Mouse (Mus musculus): ENCODE measurements at regions not wholly inside any gene's neighbourhood (a gene's known extent, or its start where the extent isn't known, plus 50 kb on each side); places are given as distances from the start of the nearest gene placed in this dataset.
"Not testable (repeated sequence)": the region's sequence is repeated elsewhere in the genome, so short reads cannot be mapped to it uniquely, and the experiment has no call there.

GRCm38 (mm10) chr12:48387724-48388123 is 994.7 kb upstream of the Foxg1 start:
- DNase-seq: no peak

GRCm38 (mm10) chr12:48388192-48388812 is 994.2 kb upstream of the Foxg1 start:
- no peak for DNase-seq

GRCm38 (mm10) chr12:48391008-48391407 is 991.5 kb upstream of the Foxg1 start:
- no peak for DNase-seq

DNA sequence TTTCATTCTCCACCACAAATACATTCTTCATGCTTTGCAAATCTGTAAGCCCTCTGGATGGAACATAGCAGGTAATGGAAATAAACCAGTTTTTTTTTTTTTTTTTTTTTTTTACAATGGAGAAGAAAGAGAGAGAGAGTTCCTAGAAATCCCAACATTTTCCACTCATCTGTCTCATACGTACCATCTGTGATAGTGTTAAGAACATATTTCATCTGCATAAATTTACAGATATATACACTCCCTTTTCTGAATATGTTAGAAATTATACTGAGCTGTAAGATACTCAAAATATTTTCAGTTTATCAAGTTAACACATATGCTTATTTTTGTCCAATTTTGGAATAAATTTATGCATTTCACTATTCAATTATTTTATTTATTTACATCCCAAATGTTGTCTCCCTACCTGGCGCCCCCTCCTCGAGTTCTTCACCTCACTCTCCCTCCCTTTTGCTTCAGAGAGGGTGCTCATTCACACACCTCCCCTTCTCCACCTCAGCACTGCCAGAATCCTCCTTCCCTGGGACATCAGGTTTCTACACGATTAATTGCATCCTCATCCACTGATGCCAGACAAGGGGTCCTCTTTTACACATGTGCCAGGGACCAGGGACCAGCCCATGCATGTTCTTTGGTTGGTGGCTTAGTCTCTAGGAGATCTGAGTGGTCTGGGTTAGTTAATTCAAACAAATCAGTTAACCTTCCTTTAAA is 943.0 kb upstream of the Foxg1 start:
- DNase-seq: no peak

DNA sequence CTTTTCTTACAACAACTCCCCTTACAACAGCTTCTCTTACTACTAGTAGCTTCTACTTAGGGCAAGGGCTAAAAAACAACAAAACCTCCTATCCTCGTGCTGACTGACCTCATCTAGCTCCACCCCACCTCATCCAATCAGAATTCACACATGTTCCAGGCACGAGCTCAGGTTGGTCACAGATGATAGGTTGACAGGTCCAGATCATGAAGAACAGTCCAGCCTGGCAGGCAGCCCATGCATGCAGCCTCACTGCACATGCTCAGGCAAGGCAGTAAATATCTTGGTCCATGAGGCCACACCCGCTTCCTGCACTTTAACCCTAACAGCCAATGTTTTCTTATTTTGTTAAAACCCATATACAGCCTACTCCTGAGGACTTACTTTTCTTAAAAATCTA is 933.7 kb upstream of the Foxg1 start:
- not testable (repeated sequence) for DNase-seq

DNA sequence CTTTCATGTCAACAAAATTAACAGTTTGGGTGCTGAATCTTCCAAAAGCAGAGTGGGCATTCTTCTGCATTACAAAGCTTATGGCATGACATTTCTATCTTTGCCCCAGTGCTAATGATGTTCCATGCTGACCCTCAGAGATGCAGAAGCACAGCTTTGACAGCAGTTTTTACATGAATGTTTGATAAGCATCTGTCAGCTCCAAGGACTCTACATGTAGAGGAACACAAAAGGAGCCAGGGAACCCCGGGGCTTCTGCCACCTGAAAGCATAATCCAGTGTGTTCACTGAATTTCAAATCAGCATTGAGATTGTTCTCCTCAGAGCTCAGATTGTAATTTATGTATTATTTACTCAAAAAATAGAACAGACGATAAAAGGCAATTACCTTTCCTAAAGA is 920.1 kb upstream of the Foxg1 start:
- no peak for DNase-seq

DNA sequence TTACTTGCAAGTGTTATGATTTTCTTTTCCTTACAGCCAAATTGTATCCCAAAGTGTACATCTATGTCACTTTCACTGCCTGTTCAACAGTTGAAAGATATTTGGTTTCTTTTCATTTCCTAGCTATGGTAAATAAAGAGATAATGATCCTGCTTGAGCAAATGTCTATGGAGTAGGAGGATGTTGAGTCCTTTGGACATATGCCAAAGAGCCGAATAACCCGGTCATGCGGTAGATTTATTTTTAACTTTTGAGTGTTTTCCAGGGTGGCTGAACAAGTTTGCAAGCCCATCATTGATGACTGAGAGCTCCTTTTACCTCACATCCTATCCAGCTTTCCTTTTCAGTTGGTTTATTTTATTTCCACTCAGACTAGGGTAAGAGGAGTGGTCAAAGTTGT is 881.7 kb upstream of the Foxg1 start:
- no peak for DNase-seq

GRCm38 (mm10) chr12:48511594-48511993 is 870.9 kb upstream of the Foxg1 start:
- DNase-seq: no peak

GRCm38 (mm10) chr12:48512259-48512658 is 870.2 kb upstream of the Foxg1 start:
- no peak for DNase-seq

DNA sequence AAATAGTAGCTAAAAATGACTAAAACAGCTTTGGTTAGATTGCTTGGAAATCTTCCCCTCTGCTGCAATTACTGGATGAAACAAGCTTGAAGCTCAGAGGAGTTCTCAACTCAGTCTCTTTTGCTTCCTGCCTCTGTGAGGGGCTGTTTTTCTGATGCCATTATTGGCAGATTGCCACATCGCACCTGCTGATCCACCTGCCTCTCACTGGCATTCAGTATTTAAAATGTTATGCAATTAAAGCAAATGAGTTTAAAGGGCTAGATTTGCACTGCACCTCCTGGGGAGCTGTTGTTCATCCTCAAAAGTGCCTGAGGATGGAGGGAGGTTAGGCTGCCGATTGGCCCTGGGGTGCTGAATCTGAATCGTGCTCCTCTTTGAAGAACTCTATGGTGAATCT is 860.5 kb upstream of the Foxg1 start:
- no peak for DNase-seq

- peak; percentile 20 for DNase-seq
Measured at GRCm38 (mm10) chr12:48559690-48560089, 822.8 kb upstream of the Foxg1 start.

GRCm38 (mm10) chr12:48604401-48605197 is 777.9 kb upstream of the Foxg1 start:
- no peak for DNase-seq

- DNase-seq: no peak
Measured at GRCm38 (mm10) chr12:48605423-48605822, 777.0 kb upstream of the Foxg1 start.

DNA sequence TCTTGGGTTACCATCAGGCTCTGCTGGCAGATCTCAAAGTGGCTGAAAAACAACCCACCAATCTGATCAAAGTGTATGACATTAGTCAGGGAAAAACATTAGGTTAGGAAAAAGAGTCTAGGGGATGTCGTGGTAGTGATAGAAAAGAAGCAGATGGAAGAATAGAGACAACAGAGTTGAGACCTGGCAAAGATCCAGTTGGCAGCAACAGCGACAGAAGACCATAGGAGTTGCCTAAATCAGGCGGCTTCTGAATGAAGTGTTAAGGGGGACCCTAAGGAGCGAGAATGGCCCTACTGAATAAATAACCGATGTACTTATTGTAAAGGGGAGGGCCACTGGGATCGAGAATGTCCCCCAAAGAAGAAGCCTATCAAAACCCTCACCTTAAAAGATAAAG is 773.1 kb upstream of the Foxg1 start:
- DNase-seq: no peak

GRCm38 (mm10) chr12:48612066-48612465 is 770.4 kb upstream of the Foxg1 start:
- DNase-seq: no peak

DNA sequence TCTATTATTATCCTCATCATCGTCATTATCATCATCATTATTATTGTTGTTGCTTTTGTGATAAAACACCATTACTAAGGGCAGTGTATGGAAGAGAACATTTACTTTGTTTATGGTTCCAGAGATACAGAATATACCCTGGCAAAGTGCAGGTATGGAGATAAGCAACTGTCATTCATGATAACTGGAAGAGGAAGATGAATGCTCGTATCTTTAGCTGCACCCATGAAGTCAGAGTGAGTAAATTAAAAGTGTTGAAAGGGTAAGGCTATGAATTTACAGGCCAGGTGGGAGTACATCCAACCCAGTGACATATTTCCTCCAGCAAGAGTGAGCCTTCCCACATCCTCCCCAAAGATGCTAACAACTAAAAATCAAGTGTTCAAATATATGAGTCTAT is 766.1 kb upstream of the Foxg1 start:
- no peak for DNase-seq

DNA sequence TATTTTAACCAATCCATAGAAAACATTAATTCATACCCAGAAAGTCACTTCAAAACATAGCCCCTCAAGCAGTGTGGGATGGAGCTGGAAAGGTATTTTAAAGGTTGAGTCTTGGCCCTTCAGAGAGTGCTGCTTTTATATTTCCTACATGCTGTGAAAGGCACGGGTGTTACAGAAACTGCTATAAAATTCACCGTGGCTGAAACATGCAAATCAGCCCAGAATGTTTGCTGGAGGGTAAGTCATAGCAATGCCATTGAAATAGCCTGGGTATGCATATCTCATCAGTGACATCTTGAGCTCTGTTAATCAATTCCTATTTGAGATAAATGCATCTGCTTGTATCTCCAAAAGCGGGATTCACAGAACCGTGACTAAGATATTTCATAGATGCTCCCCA is 748.9 kb upstream of the Foxg1 start:
- DNase-seq: no peak

DNA sequence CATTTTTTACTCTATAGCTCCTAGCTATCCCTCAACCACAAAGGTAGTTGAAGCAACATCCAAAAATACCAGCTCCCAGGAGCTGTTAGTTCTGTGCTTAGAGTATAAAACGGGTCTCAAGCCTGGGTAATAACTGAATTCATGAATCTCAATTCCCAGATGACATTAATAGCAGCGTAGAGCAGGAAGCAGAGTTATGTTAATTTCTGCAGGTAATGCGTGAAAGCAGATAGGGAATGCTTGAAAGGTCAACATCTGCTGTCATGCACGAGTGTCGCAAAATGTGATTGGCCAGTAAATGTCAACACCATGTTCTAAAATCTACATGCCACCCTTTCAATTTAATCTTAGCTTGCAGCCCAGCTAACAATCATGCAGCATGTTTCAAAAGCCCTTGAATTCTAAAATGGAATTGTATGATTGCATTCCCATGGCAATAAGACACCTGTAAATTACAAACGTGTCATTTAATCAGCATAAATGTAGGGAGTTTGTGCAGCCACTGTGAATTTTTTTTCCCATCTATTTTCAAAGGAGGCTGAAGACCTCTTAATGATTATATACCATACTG is 747.7 kb upstream of the Foxg1 start:
- DNase-seq: no peak

- no peak for DNase-seq
Measured at GRCm38 (mm10) chr12:48641974-48642373, 740.5 kb upstream of the Foxg1 start.

DNA sequence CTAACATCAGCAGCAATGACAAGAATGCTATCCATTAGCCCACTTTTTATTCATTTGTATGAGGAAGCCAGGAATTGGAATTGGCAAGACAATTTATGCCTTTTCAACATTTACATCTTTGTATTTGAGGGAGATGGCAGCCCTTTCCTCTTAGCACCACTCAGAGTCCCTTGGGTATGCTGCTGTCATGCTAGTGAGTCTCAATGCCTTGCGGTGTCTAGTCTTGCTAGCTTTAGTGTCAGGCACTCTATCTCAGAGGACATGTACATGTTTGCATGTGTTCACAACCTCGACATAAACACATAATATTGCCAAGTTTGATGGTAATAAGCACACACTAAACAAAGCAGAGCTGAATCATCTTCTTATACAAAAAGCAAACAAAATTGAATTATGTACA is 737.3 kb upstream of the Foxg1 start:
- no peak for DNase-seq

GRCm38 (mm10) chr12:48645910-48646309 is 736.5 kb upstream of the Foxg1 start:
- no peak for DNase-seq

DNA sequence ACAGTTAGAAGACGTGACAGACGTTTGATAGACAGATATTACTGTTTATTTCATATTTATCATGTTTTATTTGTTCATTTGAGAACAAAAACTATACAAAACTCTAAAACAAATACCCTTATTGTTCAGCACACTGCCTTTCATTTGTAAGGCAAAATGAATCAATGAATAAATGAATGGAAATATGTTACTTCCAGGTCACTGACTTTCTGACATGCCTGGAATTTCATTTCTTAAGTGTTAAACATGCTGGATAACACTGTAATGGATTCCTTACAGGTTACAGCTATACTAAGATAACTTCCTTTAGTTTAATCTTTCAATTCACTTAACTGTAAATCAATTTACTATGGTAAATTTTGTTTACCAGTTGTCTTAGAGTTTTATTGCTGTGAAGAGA is 707.3 kb upstream of the Foxg1 start:
- DNase-seq: no peak

DNA sequence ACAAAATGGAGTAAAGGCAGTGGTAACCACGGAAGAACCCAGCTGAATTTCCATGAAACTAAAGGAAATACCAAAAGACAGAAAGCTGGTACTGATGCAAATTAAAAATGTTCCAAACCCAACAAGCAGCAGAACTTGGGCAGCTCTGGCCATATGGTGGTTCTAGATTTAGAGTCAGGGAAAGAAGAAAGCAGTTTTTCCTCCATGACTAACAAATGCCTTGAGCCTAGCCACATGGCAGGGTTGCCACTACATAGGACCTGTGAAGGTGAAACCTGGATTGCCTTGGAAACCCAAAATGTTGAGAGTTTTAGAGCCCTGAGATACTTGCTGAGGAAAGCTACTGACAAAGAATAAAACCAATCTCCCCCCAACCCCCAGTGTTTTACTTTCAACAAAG is 701.5 kb upstream of the Foxg1 start:
- no peak for DNase-seq

DNA sequence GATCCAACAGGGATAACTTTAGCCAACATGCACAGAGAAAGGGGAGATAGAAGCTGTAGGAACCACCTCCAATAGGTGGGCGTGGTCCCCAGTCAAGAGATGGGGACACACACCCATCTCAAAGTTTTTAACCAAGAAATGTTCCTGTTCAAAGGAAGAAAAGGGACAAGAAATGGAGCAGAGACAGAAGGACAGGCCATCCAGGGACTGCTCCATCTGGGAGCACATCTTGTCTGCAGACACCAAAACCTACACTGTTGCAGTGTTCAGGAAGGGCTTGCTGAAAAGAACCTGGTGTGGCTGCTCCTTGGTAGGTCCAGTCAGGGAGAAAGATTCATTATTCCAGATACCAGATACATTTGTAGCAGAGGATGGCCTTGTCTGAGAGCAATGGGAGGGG is 676.5 kb upstream of the Foxg1 start:
- no peak for DNase-seq
